Mouse (Mus musculus): ENCODE measurements around the gene 1700029P11Rik.

DNA sequence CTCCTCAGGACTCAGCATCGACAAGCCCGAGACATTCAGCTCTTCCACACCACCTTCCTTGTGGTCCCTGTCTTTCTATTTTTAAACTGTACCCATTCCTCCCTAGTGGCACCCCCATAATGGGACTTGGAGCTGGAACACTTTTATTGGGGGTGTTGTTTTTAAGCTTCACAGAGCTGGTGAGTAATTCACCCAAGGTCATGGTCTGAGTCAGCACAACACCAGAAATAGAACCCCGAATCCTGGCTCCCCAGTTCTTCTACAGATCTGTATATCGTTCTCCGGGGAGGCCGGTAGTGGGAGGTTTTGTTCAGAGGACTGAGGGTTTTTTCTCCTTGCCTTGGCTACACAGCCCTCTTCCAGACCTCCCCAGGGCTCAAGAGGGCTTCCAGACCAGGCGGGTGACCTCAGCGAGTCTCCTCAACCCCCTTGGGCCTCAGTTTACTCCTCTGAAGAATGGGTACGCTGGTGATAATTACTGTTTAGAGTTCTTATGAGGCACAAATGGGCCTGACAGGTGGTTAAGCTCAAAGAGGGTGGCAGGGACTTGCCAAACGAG lies 41.1 kb upstream of the 1700029P11Rik start:
- TF ChIP-seq GATA1 (IDR thresholded peaks at IDR 0.05; ENCODE audit: borderline replicate concordance, low read length), result no peak
- TF ChIP-seq FLI1 (IDR thresholded peaks at IDR 0.05; ENCODE audit: low read length), result no peak
